Mouse (Mus musculus): ENCODE results near the gene Sf3b6.

Gene Sf3b6

DNA sequence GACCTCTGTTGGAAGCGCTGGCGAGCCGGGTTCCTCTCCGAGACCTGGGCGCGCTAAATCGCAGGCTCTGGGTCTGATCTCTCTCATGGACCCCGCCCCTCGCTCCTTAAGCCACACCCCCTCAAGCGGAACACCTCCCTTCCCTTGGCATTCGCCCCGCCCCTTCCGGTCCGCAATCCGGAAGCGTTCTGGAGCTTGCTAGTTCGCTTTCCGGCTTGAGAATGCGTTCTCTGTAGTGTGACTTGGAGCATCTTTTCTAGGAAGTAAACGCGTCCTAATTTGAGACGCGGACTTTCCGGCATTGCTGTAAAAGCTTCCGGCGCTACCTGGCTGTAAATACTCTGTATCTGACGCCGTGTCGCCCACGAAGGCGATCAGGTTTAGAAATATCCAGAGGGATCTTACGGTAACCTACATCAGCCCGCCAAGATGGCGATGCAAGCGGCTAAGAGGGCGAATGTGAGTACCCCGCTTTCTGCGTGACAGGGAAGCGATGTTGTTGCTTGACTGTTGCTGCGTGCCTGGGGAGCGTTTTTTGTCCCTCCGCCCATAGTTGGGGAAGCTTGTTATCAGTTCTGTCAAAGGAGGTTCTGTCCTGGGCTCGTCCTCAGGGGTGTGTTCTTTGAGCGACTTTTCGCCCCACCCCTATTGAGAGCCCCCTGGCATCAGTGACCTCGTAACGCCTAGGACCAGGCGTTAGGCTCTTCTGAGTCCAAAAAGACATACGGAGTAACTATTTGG, at the start of gene Sf3b6:
Sf3b6 (plus strand) TSS at position 184 of the 741 bp plus-strand sequence.
- no peak; the same call in 1 of the 2 replicates for TF ChIP-seq GATA4 (IDR thresholded peaks at IDR 0.05; ENCODE audit: insufficient replicate concordance, low read length)

DNA sequence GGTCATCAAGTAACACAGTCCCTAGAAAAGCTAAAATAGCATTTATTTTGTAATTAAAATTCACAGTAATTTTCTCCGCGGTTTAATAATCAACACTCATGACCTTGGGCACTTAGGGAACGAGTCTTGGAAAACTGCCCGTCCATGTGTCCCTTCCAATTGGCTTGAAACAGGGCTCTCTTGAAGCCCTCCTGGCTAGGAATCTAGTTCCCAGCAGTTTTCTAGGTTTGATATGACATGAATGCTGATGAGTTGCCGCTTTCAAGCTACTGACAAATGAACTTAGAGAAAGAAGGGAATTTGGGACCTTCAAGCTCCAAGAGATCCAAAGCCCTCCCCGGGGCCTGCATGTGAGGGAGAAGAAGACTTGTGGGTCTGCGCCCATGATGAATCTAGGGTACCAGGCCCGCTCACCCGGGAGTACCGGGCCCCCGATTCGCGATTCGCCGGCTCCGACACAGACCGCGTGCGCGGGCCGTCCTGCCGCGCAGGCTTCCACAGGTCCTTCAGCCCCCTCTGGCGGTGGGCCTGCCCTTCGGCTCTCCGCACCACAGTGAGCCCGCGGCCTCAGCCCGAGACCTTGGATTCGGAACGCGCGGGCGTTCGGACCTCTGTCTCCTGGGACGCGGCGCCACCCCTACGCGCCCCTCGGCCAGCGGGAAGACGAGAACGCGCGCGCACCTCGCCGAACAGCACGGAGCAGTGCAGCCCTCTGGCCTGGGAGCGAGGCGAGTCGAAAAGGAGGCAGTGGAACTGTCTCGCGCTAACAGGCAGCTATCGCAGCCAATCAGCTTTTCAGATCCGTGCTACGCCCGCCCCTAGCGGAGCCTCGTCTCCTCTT, 48.6 kb upstream of the Sf3b6 start, which contains the start of the genes Pfn4 and Fam228b:
Pfn4 (plus strand) TSS at position 531 of the 841 bp plus-strand sequence.
Fam228b (minus strand) TSS at position 776 of the 841 bp plus-strand sequence.
- TF ChIP-seq GATA4 (IDR thresholded peaks at IDR 0.05; ENCODE audit: insufficient replicate concordance, low read length): no peak

DNA sequence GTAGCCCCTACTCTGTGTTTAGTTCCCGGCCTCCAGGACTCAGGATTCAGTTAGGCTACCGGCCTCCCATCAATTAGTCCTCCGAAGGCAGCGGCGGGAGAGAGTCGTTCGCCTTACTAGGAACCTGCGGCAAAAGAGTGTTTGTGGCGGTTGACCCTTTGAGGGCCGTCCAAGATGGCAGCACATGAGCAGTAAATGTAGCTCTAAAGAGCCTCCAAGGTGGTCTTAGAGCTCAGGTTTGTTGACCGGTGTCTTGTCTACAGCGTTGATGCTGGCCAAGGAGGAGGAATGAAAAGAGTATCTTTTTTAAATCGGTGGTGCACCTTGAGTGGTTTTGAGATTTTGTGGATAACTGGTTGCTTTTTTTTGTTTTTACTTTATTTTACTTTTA, 48.0 kb upstream of the Sf3b6 start:
- no peak for TF ChIP-seq GATA4 (IDR thresholded peaks at IDR 0.05; ENCODE audit: insufficient replicate concordance, low read length)

DNA sequence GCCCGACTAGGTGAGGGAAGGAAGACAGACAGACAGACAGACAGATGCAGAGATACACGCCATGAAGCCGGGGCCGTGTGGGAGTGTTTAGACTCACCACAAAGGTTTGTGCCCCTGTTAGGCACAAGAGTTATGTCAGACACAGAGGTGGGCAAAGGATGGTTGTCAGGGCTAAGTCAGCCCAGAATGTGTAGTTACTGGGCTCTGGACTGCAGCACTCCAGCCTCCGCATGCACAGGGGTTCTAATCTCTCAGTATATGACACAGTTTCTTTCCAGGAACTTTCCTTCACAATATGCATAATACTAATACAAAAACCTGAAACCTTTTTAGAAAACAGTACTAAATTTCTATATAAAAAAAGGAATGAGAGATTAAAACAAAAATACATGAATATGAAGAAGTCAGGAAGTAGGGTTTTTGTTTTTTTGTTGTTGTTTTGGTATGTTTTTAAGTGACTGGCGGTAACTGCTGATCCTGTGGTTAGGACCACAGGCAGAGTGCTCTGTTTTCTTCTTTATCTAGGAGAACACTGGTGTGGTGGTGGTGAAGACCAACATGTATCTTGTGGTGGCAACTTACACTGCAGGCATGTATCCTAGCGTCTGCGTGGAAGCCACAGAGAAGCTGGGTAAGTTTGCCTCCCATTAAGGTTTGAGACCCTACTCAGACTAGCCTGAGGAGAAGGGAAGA, 42.3 kb upstream of the Sf3b6 start:
- TF ChIP-seq GATA4 (IDR thresholded peaks at IDR 0.05; ENCODE audit: insufficient replicate concordance, low read length): no peak

DNA sequence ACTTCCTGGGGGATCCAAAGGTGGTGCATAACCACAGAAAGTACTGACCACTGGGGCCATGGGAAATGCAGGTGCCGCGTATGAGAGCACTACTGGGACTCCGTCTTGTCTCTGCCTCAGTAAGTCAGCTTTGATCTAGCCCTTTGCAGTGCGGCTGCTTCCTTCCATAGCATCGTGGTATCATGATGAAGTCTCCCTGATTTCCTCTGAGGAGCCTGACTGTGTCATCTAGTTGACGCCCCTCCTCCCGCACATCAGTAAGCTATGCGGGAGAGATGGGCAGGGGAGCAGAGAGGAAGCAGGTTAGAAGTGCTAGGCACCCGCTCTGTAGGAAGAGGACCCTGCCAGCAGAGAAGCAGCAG, 41.8 kb upstream of the Sf3b6 start:
- TF ChIP-seq GATA4 (IDR thresholded peaks at IDR 0.05; ENCODE audit: insufficient replicate concordance, low read length): no peak

DNA sequence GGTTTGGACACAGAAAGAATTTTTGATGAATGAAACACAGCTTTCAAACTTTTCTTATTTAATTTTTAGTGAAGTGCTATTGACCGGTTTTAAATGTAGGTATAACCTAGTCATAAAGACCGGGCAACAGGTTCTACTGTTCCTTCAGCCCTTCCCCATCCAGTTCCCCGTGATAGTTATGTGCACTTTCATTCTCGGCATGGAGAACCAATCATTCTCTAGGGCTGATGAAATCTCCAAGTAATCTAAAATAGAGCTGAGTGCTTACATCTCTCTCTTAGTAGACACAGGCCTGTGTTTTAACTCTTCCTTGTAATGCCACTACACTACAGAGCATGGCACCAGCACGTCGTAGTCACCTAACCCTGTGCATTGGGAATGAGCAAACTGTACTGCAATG, 39.6 kb upstream of the Sf3b6 start:
- no peak for TF ChIP-seq GATA4 (IDR thresholded peaks at IDR 0.05; ENCODE audit: insufficient replicate concordance, low read length)

DNA sequence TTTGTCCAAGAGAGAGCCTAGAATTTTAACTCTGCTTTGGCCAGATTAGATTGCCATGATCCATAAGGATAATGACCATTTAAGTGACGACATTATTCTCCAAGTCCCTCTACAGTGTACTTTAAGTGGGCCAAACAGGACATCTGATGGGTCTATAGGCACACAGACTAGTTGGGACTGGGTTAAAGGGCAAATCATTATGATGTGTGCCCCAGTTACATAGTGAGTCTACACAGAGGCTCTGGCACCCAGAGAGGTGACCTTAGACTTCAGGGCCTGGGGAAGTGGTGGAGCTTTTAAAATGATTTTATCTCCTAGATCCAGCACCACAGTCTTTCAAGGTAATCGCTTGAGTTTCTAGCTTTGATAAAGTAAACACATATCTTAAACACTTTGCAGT, 37.1 kb upstream of the Sf3b6 start:
- no peak for TF ChIP-seq GATA4 (IDR thresholded peaks at IDR 0.05; ENCODE audit: insufficient replicate concordance, low read length)

DNA sequence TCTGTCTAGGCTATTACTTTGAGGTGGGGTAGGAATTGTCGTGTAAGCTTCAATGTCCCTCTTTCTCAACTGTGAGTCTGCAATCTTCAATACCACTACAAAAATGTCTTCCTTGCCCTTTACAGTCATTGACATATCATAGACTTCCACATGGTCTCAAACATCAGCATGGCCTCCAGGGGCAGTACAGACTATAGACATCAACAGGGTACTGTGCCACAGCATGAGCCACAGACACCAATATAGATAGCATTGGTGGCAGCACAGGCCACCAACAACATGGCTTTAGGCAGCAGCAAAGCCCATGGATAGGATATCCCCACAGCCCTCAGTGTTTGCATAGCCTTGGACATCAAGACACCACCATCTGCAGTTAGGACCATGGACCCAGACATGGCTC, 36.1 kb upstream of the Sf3b6 start:
- no peak for TF ChIP-seq GATA4 (IDR thresholded peaks at IDR 0.05; ENCODE audit: insufficient replicate concordance, low read length)

DNA sequence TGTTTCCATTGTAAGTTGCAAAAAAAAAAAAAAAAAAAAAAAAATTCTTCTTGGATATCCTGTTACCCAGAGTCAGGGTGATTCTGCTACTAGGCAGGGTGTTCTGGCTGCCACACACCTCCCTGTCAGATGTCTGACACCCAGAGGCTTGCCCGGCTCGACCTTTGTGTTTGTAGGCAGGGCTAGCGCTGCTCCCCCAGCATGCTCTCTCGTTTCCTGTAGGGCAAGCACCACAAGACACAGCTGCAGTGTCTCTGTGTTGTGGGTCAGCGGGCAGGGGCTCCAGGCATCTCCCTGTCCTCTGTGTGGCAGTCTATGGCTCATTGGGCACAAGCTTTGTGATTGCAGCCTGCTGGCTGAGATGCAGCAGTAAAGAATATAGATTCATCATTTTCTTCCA, 33.7 kb upstream of the Sf3b6 start:
- TF ChIP-seq GATA4 (IDR thresholded peaks at IDR 0.05; ENCODE audit: insufficient replicate concordance, low read length): no peak

DNA sequence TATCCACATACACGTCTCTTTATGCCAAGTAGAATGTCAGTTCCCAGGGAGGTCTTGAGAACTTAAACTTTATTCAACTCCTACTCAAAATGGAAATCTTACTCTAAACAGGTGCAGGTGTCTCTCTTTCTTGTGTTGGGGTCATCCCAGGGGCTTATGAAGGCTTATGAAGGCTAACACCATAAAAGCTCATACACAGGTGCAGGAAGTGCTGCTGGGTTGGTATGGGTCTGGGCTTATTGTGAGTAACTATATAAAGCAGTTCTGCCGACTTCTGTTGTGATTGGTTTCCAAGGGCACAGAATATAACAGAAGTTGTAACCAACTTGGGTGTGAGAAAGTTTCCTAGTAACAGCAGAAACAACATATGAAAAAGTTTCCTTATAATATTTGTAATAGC, 32.9 kb upstream of the Sf3b6 start:
- TF ChIP-seq GATA4 (IDR thresholded peaks at IDR 0.05; ENCODE audit: insufficient replicate concordance, low read length): no peak

DNA sequence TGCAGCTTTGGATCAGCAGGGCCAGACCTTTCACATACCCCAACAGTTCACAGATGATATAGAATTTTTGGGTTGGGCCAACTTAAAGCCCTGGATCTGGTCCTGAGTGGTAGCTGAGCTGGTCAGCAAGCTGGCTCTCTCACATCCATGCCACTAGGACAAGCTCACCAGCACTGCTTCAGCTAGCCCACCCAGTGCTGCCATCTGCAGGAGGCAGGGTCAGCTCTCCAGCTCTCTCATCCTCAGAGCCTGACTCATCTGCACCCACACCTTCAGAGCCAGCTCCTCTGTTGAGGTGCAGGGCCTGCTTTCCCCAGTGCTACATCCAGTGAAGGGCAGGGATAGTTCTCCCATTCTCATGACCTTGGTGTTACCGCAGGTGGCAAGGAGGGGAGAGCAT, 23.6 kb upstream of the Sf3b6 start:
- no peak for TF ChIP-seq GATA4 (IDR thresholded peaks at IDR 0.05; ENCODE audit: insufficient replicate concordance, low read length)

DNA sequence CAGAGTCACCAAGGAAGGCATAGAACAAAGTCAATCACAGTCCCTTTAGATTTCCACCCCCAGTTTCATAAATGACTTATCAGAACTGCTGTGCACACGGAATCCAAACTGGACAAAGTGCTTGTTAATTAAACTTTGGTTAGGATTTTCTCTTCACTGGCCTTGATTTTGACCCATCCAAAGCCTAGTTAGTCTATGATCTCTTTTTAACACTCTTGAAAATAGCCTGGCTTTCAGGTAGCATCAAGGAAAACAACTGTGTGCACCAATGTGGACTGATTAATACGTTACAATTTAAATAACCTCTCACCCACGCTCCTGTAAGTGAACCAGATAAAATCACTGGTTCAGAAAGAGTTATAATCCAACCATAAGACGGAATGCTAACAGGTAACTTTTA, 6.3 kb upstream of the Sf3b6 start:
- no peak for TF ChIP-seq GATA4 (IDR thresholded peaks at IDR 0.05; ENCODE audit: insufficient replicate concordance, low read length)

DNA sequence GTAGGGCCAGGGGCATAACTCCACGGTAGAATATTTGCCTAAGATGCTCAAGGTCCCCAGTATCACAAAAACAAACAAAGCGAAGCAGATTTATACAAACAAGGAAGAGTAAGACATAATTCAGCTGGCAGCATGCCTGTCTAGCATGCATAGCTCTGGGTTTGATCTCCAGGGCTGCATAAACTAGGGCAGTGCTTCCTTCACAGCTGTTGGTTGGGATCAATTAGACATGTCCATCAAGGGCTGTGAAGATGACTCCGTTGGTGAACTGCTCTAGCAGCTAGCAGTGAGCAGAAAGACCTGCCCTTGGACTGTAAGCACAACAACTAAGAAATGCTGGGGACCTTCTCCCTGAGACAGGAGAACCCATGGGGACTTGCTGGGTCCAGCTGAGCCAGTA, 5.6 kb upstream of the Sf3b6 start:
- TF ChIP-seq GATA4 (IDR thresholded peaks at IDR 0.05; ENCODE audit: insufficient replicate concordance, low read length): no peak

DNA sequence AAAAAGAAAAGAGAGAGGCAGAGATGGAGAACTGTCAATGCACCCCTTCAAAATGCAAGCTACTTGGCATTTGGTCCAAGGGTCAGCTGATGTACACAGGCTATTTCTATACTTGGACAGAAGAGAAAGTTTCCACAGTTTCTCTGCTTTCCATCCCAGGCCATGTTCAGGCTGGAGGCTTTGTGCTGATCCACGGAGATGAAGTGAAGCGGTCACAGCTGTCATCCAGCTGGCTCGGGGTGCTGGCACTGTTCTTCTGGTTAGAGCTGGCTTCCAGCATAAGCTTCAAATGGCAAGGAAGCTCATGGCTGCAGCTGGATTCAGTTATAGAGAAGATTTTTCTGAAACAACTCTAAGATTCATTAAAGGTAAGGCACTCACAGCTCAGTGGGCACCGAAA, 3.7 kb upstream of the Sf3b6 start:
- TF ChIP-seq GATA4 (IDR thresholded peaks at IDR 0.05; ENCODE audit: insufficient replicate concordance, low read length): no peak

DNA sequence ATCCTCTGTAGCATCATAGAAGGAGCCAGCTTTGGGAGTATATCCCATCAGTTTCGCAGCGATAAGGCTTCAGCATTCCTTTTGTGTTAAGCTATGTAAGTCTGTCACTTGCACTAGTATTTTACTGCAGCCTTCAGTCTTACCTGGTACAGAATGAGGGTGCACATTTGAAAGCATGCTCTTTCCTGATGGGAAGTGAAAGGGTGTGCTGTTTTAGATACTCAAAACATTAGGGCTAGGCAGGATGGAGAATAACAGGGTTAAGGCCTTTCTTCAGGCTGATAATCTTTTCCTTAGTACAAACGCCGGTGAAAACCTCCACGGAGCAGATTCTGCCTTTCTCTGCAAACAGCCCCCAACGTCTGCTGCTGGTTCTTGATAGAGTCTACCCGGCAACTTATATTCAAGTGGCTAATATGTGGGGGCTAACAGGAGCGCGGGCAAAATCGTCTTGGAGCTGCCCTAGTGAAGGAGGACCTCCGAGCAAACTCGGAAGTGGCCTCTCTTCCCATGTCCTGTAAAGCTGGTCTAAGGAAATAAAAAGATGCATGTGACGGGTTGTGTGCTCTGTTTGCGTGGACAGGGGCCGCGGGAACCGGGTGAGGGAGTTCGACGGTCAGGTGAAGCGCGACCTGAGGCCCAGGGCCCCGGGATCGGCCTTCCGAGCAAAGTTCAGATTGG, 524 bp upstream of the Sf3b6 start:
- TF ChIP-seq GATA4 (IDR thresholded peaks at IDR 0.05; ENCODE audit: insufficient replicate concordance, low read length): no peak

Data from liver, adult (tissue).